Mouse (Mus musculus): ENCODE measurements around the gene Tubb5.

Gene Tubb5

GRCm38 (mm10) chr17:35838122-35838544 lies at the start of gene Tubb5:
Gene Tubb5 (minus strand): TSS chr17:35838306.
- peak; percentile 97 for DNase-seq (ENCODE audit: low spot score)

- no peak for DNase-seq (ENCODE audit: low spot score)
Observed at GRCm38 (mm10) chr17:35887725-35888124, 49.6 kb upstream of the Tubb5 start.

GRCm38 (mm10) chr17:35883777-35884176 lies 45.7 kb upstream of the Tubb5 start:
- no peak for DNase-seq (ENCODE audit: low spot score)

- DNase-seq (ENCODE audit: low spot score), result no peak
Observed at GRCm38 (mm10) chr17:35882924-35883323, 44.8 kb upstream of the Tubb5 start.

GRCm38 (mm10) chr17:35879245-35880057 lies 41.3 kb upstream of the Tubb5 start, which contains the start of gene Dhx16:
Gene Dhx16 (plus strand): TSS chr17:35879819.
- peak; percentile 96 for DNase-seq (ENCODE audit: low spot score)

GRCm38 (mm10) chr17:35874721-35875120 lies 36.6 kb upstream of the Tubb5 start:
- DNase-seq (ENCODE audit: low spot score), result no peak

GRCm38 (mm10) chr17:35873774-35874519 lies 35.8 kb upstream of the Tubb5 start:
- DNase-seq (ENCODE audit: low spot score), result peak; percentile 88

- peak; percentile 23 for DNase-seq (ENCODE audit: low spot score)
Observed at GRCm38 (mm10) chr17:35870884-35871696, 33.0 kb upstream of the Tubb5 start.

- DNase-seq (ENCODE audit: low spot score), result peak; percentile 89
Observed at GRCm38 (mm10) chr17:35870151-35870883, 32.2 kb upstream of the Tubb5 start.

- DNase-seq (ENCODE audit: low spot score), result peak; percentile 42
Observed at GRCm38 (mm10) chr17:35869346-35870067, 31.4 kb upstream of the Tubb5 start.

- DNase-seq (ENCODE audit: low spot score), result no peak
Observed at GRCm38 (mm10) chr17:35868961-35869345, 30.8 kb upstream of the Tubb5 start.

- peak; percentile 70 for DNase-seq (ENCODE audit: low spot score)
Observed at GRCm38 (mm10) chr17:35868165-35868820, 30.2 kb upstream of the Tubb5 start.

GRCm38 (mm10) chr17:35866911-35867890 lies 29.1 kb upstream of the Tubb5 start:
- DNase-seq (ENCODE audit: low spot score), result peak; percentile 71

GRCm38 (mm10) chr17:35866281-35866831 lies 28.2 kb upstream of the Tubb5 start:
- peak; percentile 65 for DNase-seq (ENCODE audit: low spot score)

- peak; percentile 69 for DNase-seq (ENCODE audit: low spot score)
Observed at GRCm38 (mm10) chr17:35865481-35866280, 27.6 kb upstream of the Tubb5 start, which contains the start of gene Ppp1r18. Gene Ppp1r18 (plus strand): TSS chr17:35865593.

- peak; percentile 2 for DNase-seq (ENCODE audit: low spot score)
Observed at GRCm38 (mm10) chr17:35864832-35865353, 26.8 kb upstream of the Tubb5 start.

GRCm38 (mm10) chr17:35861198-35861857 lies 23.2 kb upstream of the Tubb5 start, which contains the start of gene Nrm:
Gene Nrm (plus strand): TSS chr17:35861318.
- peak; percentile 93 for DNase-seq (ENCODE audit: low spot score)
